In the genomic region with DNA sequence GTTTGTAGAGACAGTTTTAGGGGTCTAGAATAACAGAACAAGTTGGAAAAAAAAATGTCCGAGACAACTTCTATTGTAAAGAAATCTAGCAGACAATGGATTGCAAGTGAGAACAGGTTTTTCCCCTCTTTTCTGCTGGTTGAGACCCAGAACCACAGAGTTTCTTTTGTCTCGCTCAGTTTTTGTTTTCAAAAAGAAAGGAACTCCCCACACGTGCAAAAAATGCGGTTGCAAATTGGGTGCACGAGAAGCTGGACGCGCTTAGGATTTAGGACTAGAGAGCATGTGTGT, we compare ENCODE assay signal across 8 mouse cellular contexts. TPM values are rescaled to one million over a fixed set of nuclear protein-coding genes. Genes with fewer than 3 reads are reported as not detected.
DNase-seq lines count a peak whose midpoint lies in the region; ATAC-seq and TF ChIP-seq lines count a peak whose summit lies in the region.

No protein-coding gene starts in this region.

- H3K9ac ChIP-seq in heart, embryonic 13.5 days = peak overlapping the region; percentile 97
- H3K9ac ChIP-seq in ES-Bruce4 (ENCODE audit: low read depth, poor library complexity, severe bottlenecking) = peak overlapping the region; percentile 87
- peak overlapping the region; percentile 89 for H3K9ac ChIP-seq in forebrain, embryonic 14.5 days (ENCODE audit: low read length)
- peak overlapping the region; percentile 75 for H3K9ac ChIP-seq in liver, embryonic 16.5 days (ENCODE audit: low read depth, low read length)

- ATAC-seq in heart, embryonic 13.5 days (ENCODE audit: extremely low read depth, insufficient number of reproducible peaks, low FRiP score, low TSS enrichment) = no peak
- ATAC-seq in forebrain, embryonic 14.5 days = peak; percentile 10
- ATAC-seq in liver, embryonic 16.5 days (ENCODE audit: low read depth) = no peak
- ATAC-seq in activated CD4-positive, CD25-positive, alpha-beta regulatory T cell, adult 4 months = no peak
- no peak for ATAC-seq in megakaryocyte progenitor cell, adult 5-6 weeks (replicated peaks; ENCODE audit: poor library complexity)

- TF ChIP-seq POLR2A in ES-Bruce4 (IDR thresholded peaks at IDR 0.05; ENCODE audit: insufficient read depth, low read length) = no peak

- H3K4me1 ChIP-seq in heart, embryonic 13.5 days = peaks cover 5% of the 10 kb centered on the region
- no peaks in the 10 kb centered on the region for H3K4me1 ChIP-seq in ES-Bruce4 (ENCODE audit: control insufficient read depth, insufficient read depth, low read length)
- H3K4me1 ChIP-seq in forebrain, embryonic 14.5 days (ENCODE audit: control insufficient read depth, insufficient read depth, low read length) = peaks cover 4% of the 10 kb centered on the region
- peaks cover 3% of the 10 kb centered on the region for H3K4me1 ChIP-seq in liver, embryonic 16.5 days (ENCODE audit: control insufficient read depth, low read depth, low read length)

- under 1% methylated on average over 7 of the region's 7 CpGs for WGBS in heart, embryonic 13.5 days
- WGBS in forebrain, embryonic 14.5 days = under 1% methylated on average over 7 of the region's 7 CpGs
- WGBS in liver, embryonic 16.5 days (ENCODE audit: insufficient replicate concordance) = 0% methylated on average over 7 of the region's 7 CpGs

- H3K27me3 ChIP-seq in heart, embryonic 13.5 days (replicated peaks) = 0 out of 2 replicates have a peak, but pooled peaks cover 8% of the 10 kb centered on the region
- no peaks in the 10 kb centered on the region for H3K27me3 ChIP-seq in ES-Bruce4 (ENCODE audit: control insufficient read depth, insufficient read depth, low read length, poor library complexity, severe bottlenecking)
- no peaks in the 10 kb centered on the region for H3K27me3 ChIP-seq in forebrain, embryonic 14.5 days (replicated peaks; ENCODE audit: control insufficient read depth, insufficient read depth, low read length)
- no peaks in the 10 kb centered on the region for H3K27me3 ChIP-seq in liver, embryonic 16.5 days (ENCODE audit: control insufficient read depth, insufficient read depth, low read depth, low read length)

- H3K27ac ChIP-seq in heart, embryonic 13.5 days (replicated peaks) = peak overlapping the region; percentile 95
- H3K27ac ChIP-seq in ES-Bruce4 (ENCODE audit: insufficient read depth, low read length) = peak overlapping the region; percentile 82
- H3K27ac ChIP-seq in forebrain, embryonic 14.5 days (ENCODE audit: low read depth, low read length) = peak overlapping the region; percentile 95
- peak overlapping the region; percentile 88 for H3K27ac ChIP-seq in liver, embryonic 16.5 days (ENCODE audit: low read length)

- H3K4me3 ChIP-seq in heart, embryonic 13.5 days = peak overlapping the region; percentile 89
- H3K4me3 ChIP-seq in ES-Bruce4 (ENCODE audit: low read depth, low read length) = peak overlapping the region; percentile 97
- H3K4me3 ChIP-seq in forebrain, embryonic 14.5 days (ENCODE audit: low read depth, low read length) = peak overlapping the region; percentile 79
- peak overlapping the region; percentile 81 for H3K4me3 ChIP-seq in liver, embryonic 16.5 days (ENCODE audit: low read depth, low read length)

- TF ChIP-seq EP300 in ES-Bruce4 (IDR thresholded peaks at IDR 0.05; ENCODE audit: insufficient read depth, low read depth, low read length) = no peak

- peaks cover 35% of the 10 kb centered on the region for H3K36me3 ChIP-seq in heart, embryonic 13.5 days
- peaks cover 28% of the 10 kb centered on the region for H3K36me3 ChIP-seq in ES-Bruce4 (ENCODE audit: control insufficient read depth, insufficient read depth, low read length, poor library complexity, severe bottlenecking)
- H3K36me3 ChIP-seq in forebrain, embryonic 14.5 days (ENCODE audit: control insufficient read depth, insufficient read depth, low read length) = peaks cover 30% of the 10 kb centered on the region
- H3K36me3 ChIP-seq in liver, embryonic 16.5 days (ENCODE audit: control insufficient read depth, insufficient read depth) = peaks cover 12% of the 10 kb centered on the region

- DNase-seq in heart, postnatal 4 days = no peak
- no peak for DNase-seq in forebrain, embryonic 14.5 days (ENCODE audit: low spot score)
- DNase-seq in adrenal gland, postnatal 25 days = no peak

- TF ChIP-seq CTCF in ES-Bruce4 (IDR thresholded peaks at IDR 0.05; ENCODE audit: low read depth, low read length) = no peak

- peak overlapping the region; percentile 86 for H3K4me2 ChIP-seq in heart, embryonic 13.5 days
- H3K4me2 ChIP-seq in forebrain, embryonic 14.5 days (ENCODE audit: low read length) = peak overlapping the region; percentile 67
- peak overlapping the region; percentile 74 for H3K4me2 ChIP-seq in liver, embryonic 16.5 days (ENCODE audit: low read depth, low read length)

- H3K9me3 ChIP-seq in heart, embryonic 13.5 days = no peaks in the 10 kb centered on the region
- no peaks in the 10 kb centered on the region for H3K9me3 ChIP-seq in ES-Bruce4 (replicated peaks; ENCODE audit: control insufficient read depth, insufficient read depth, low read length, poor library complexity, severe bottlenecking)
- no peaks in the 10 kb centered on the region for H3K9me3 ChIP-seq in forebrain, embryonic 14.5 days (replicated peaks; ENCODE audit: control insufficient read depth, low read length)
- no peaks in the 10 kb centered on the region for H3K9me3 ChIP-seq in liver, embryonic 16.5 days (replicated peaks; ENCODE audit: control insufficient read depth, low read length)

RNA-seq across cellular contexts. Expression of a gene that starts 0.5 kb away (rescaled TPM):
- polyA plus RNA-seq in heart, embryonic 13.5 days (2015; fragmentation: Nextera tagmentation; extraction: Ambion mirVana) = 94.1 and 112 TPM in 2 replicates
- 10 to 100 TPM; 37.5 to 39.9 TPM for total RNA-seq in heart, postnatal 4 days (2021)
- polyA plus RNA-seq in ES-Bruce4 (2011; ENCODE audit: insufficient read depth, insufficient read length, low read depth, missing spikeins) = 130 and 143 TPM in 2 replicates
- 116 and 140 TPM in 2 replicates for polyA plus RNA-seq in forebrain, embryonic 14.5 days (2014; fragmentation: Nextera tagmentation; extraction: Ambion mirVana)
- polyA plus RNA-seq in liver, embryonic 16.5 days (2015; fragmentation: Nextera tagmentation; extraction: Ambion mirVana) = 46.8 and 52.3 TPM in 2 replicates
- 100 to 1,000 TPM; 109 to 114 TPM for polyA plus RNA-seq in activated CD4-positive, CD25-positive, alpha-beta regulatory T cell, adult 4 months (2017; shearing (Covaris generic))
- total RNA-seq in adrenal gland, postnatal 25 days (2021) = 57.1 and 69.2 TPM in 2 replicates
- 155 and 183 TPM in 2 replicates for total RNA-seq in megakaryocyte progenitor cell, adult 5-6 weeks (2015)
- 98.6 and 141 TPM in 2 replicates for total RNA-seq in megakaryocyte progenitor cell, adult 5-6 weeks (2017)

RNA-seq across cellular contexts. Expression of a gene that starts 19.4 kb away (rescaled TPM):
- polyA plus RNA-seq in heart, embryonic 13.5 days (2015; fragmentation: Nextera tagmentation; extraction: Ambion mirVana) = not detected in 2 replicates
- not detected for total RNA-seq in heart, postnatal 4 days (2021)
- 0.94 TPM in 1 of 2 replicates, not detected in the other for polyA plus RNA-seq in ES-Bruce4 (2011; ENCODE audit: insufficient read depth, insufficient read length, low read depth, missing spikeins)
- polyA plus RNA-seq in forebrain, embryonic 14.5 days (2014; fragmentation: Nextera tagmentation; extraction: Ambion mirVana) = not detected in 2 replicates
- not detected in 2 replicates for polyA plus RNA-seq in liver, embryonic 16.5 days (2015; fragmentation: Nextera tagmentation; extraction: Ambion mirVana)
- polyA plus RNA-seq in activated CD4-positive, CD25-positive, alpha-beta regulatory T cell, adult 4 months (2017; shearing (Covaris generic)) = not detected
- total RNA-seq in adrenal gland, postnatal 25 days (2021) = 0.49 TPM in 1 of 2 replicates, not detected in the other
- total RNA-seq in megakaryocyte progenitor cell, adult 5-6 weeks (2015) = not detected in 2 replicates
- total RNA-seq in megakaryocyte progenitor cell, adult 5-6 weeks (2017) = not detected in 2 replicates

RNA-seq across cellular contexts. Expression of a gene that starts 21.7 kb away (rescaled TPM):
- not detected in 2 replicates for polyA plus RNA-seq in heart, embryonic 13.5 days (2015; fragmentation: Nextera tagmentation; extraction: Ambion mirVana)
- not detected for total RNA-seq in heart, postnatal 4 days (2021)
- polyA plus RNA-seq in ES-Bruce4 (2011; ENCODE audit: insufficient read depth, insufficient read length, low read depth, missing spikeins) = 0.60 and 0.67 TPM in 2 replicates
- polyA plus RNA-seq in forebrain, embryonic 14.5 days (2014; fragmentation: Nextera tagmentation; extraction: Ambion mirVana) = not detected in 2 replicates
- not detected in 2 replicates for polyA plus RNA-seq in liver, embryonic 16.5 days (2015; fragmentation: Nextera tagmentation; extraction: Ambion mirVana)
- not detected for polyA plus RNA-seq in activated CD4-positive, CD25-positive, alpha-beta regulatory T cell, adult 4 months (2017; shearing (Covaris generic))
- 0.95 TPM in 1 of 2 replicates, not detected in the other for total RNA-seq in adrenal gland, postnatal 25 days (2021)
- total RNA-seq in megakaryocyte progenitor cell, adult 5-6 weeks (2015) = not detected in 2 replicates
- not detected in 2 replicates for total RNA-seq in megakaryocyte progenitor cell, adult 5-6 weeks (2017)

RNA-seq across cellular contexts. Expression of a gene that starts 32.8 kb away (rescaled TPM):
- not detected in 2 replicates for polyA plus RNA-seq in heart, embryonic 13.5 days (2015; fragmentation: Nextera tagmentation; extraction: Ambion mirVana)
- total RNA-seq in heart, postnatal 4 days (2021) = not detected
- polyA plus RNA-seq in ES-Bruce4 (2011; ENCODE audit: insufficient read depth, insufficient read length, low read depth, missing spikeins) = not detected in 2 replicates
- polyA plus RNA-seq in forebrain, embryonic 14.5 days (2014; fragmentation: Nextera tagmentation; extraction: Ambion mirVana) = 0.07 and 0.23 TPM in 2 replicates
- not detected in 2 replicates for polyA plus RNA-seq in liver, embryonic 16.5 days (2015; fragmentation: Nextera tagmentation; extraction: Ambion mirVana)
- polyA plus RNA-seq in activated CD4-positive, CD25-positive, alpha-beta regulatory T cell, adult 4 months (2017; shearing (Covaris generic)) = under 1 TPM; 0.15 TPM
- not detected in 2 replicates for total RNA-seq in adrenal gland, postnatal 25 days (2021)
- total RNA-seq in megakaryocyte progenitor cell, adult 5-6 weeks (2015) = not detected in 2 replicates
- not detected in 2 replicates for total RNA-seq in megakaryocyte progenitor cell, adult 5-6 weeks (2017)

RNA-seq across cellular contexts. Expression of a gene that starts 35.7 kb away (rescaled TPM):
- 3.1 and 3.2 TPM in 2 replicates for polyA plus RNA-seq in heart, embryonic 13.5 days (2015; fragmentation: Nextera tagmentation; extraction: Ambion mirVana)
- total RNA-seq in heart, postnatal 4 days (2021) = 1 to 10 TPM; 3.1 to 3.7 TPM
- 5.8 and 6.4 TPM in 2 replicates for polyA plus RNA-seq in ES-Bruce4 (2011; ENCODE audit: insufficient read depth, insufficient read length, low read depth, missing spikeins)
- polyA plus RNA-seq in forebrain, embryonic 14.5 days (2014; fragmentation: Nextera tagmentation; extraction: Ambion mirVana) = 35.8 and 38.7 TPM in 2 replicates
- 1.3 and 2.1 TPM in 2 replicates for polyA plus RNA-seq in liver, embryonic 16.5 days (2015; fragmentation: Nextera tagmentation; extraction: Ambion mirVana)
- 1 to 10 TPM; 4.9 to 6.1 TPM for polyA plus RNA-seq in activated CD4-positive, CD25-positive, alpha-beta regulatory T cell, adult 4 months (2017; shearing (Covaris generic))
- total RNA-seq in adrenal gland, postnatal 25 days (2021) = 16.3 and 21.1 TPM in 2 replicates
- total RNA-seq in megakaryocyte progenitor cell, adult 5-6 weeks (2015) = 7.0 and 9.2 TPM in 2 replicates
- 12.3 and 12.5 TPM in 2 replicates for total RNA-seq in megakaryocyte progenitor cell, adult 5-6 weeks (2017)
